Mouse (Mus musculus): ENCODE results near the gene Phyh. TPM values are rescaled to one million over a fixed set of nuclear protein-coding genes. Genes with fewer than 3 reads are reported as not detected.

The Phyh gene
- polyA plus RNA-seq, 1 experiment, result 0.13 TPM

DNA sequence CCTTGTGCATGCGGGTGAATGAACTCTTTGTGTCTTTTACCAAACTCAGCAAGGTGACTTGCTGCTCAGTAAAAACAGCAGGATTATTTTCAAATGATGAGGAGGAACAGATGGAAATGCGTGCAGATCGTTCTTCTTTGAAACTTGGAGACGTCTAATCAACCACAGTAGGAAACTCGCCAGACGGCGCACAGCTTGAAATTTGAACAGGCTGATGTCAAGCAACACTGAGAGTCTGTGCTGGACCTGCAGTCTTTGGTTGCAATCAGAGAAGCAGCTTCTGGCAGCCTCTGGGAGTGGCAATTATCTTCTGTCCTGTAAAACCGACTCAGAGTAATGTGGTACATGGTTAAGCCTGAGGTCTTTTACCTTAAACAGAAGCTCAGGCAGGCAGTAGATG is 59.3 kb downstream of the Phyh start:
- Histone ChIP-seq H3K27me3 (ENCODE audit: control insufficient read depth) (no peaks in the 10 kb centered on the region), H3K4me1 (ENCODE audit: control insufficient read depth) (no peaks in the 10 kb centered on the region), H3K36me3 (ENCODE audit: control insufficient read depth) (no peaks in the 10 kb centered on the region), H3K9me3 (ENCODE audit: control insufficient read depth, low read length) (no peaks in the 10 kb centered on the region), H3K4me3 (replicated peaks) (no peak overlapping the region)
- no peak for TF ChIP-seq GATA1 (IDR thresholded peaks at IDR 0.05; ENCODE audit: low read length)
- TF ChIP-seq TAL1 (IDR thresholded peaks at IDR 0.05; ENCODE audit: low read length), result no peak

DNA sequence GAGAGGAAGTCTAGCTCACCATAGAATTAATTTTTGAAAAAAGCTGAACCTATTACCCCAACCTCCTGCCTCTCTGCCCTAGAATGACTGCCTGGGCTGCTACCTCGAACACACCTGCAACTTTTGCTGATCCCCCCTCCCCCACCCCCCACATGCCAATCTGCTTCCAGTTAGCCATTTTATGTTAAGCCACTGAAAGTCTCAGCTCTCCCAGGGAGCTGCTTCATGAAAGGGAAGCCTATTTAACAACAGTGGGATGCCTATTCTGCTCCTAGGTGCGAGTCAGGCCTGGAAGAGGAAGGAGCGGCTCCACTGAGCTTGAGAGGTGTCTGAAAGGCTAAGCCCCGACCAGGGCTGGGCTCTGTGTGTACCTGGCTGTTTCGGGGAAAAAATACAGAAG is 65.2 kb downstream of the Phyh start:
- no peaks in the 10 kb centered on the region for H3K27me3 ChIP-seq (ENCODE audit: control insufficient read depth)
- TF ChIP-seq TAL1 (IDR thresholded peaks at IDR 0.05; ENCODE audit: low read length) (no peak), GATA1 (IDR thresholded peaks at IDR 0.05; ENCODE audit: low read length) (no peak)
- no peaks in the 10 kb centered on the region for H3K4me1 ChIP-seq (ENCODE audit: control insufficient read depth)
- peaks cover 9% of the 10 kb centered on the region for H3K36me3 ChIP-seq (ENCODE audit: control insufficient read depth)
- no peaks in the 10 kb centered on the region for H3K9me3 ChIP-seq (ENCODE audit: control insufficient read depth, low read length)
- H3K4me3 ChIP-seq (replicated peaks), result no peak overlapping the region

DNA sequence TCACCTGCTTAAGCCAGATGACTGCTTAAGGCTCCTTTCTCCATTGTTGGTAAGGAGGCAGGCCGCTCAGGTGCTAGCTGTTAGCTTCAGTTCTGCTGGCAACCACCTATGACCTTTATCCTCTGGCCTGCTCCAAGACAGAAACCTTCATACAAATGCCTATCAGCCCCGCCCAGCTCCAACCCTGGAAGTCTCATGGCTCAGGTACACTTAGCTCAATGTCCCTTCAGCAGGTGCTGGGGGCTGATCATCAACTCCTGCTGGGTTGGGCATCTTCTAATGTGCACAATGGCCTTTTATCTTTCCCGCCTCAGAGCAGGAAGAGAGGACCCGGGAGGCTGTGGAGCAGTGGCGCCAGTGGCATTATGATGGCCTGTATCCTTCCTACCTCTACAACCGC is 66.2 kb downstream of the Phyh start:
- H3K4me1 ChIP-seq (ENCODE audit: control insufficient read depth), result no peaks in the 10 kb centered on the region
- H3K9me3 ChIP-seq (ENCODE audit: control insufficient read depth, low read length), result no peaks in the 10 kb centered on the region
- H3K27me3 ChIP-seq (ENCODE audit: control insufficient read depth), result no peaks in the 10 kb centered on the region
- H3K4me3 ChIP-seq (replicated peaks), result no peak overlapping the region
- peaks cover 18% of the 10 kb centered on the region for H3K36me3 ChIP-seq (ENCODE audit: control insufficient read depth)
- no peak for TF ChIP-seq GATA1 (IDR thresholded peaks at IDR 0.05; ENCODE audit: low read length)
- TF ChIP-seq TAL1 (IDR thresholded peaks at IDR 0.05; ENCODE audit: low read length), result no peak

DNA sequence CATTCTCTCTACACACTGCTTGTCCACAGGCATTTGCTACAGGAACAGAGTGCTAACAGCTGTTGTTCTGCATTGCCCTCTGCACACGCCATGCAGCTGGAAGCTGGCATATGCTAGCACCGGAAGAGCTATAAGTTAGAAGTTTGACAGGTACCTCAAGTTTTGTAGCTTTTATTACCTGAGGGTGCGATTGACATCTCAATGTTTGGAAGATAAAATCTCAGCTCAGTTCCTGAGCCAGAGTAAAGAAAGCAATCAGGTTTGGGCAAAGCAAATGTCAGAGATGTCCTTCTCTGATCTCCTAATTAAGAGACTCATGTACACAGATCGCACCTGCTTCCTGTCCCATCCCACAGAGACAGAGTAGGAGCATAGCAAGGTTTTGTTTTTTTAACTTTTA is 68.0 kb downstream of the Phyh start:
- TF ChIP-seq TAL1 (IDR thresholded peaks at IDR 0.05; ENCODE audit: low read length), result no peak
- no peak for TF ChIP-seq GATA1 (IDR thresholded peaks at IDR 0.05; ENCODE audit: low read length)
- no peaks in the 10 kb centered on the region for H3K9me3 ChIP-seq (ENCODE audit: control insufficient read depth, low read length)
- no peaks in the 10 kb centered on the region for H3K4me1 ChIP-seq (ENCODE audit: control insufficient read depth)
- peaks cover 35% of the 10 kb centered on the region for H3K36me3 ChIP-seq (ENCODE audit: control insufficient read depth)
- H3K4me3 ChIP-seq (replicated peaks), result no peak overlapping the region
- no peaks in the 10 kb centered on the region for H3K27me3 ChIP-seq (ENCODE audit: control insufficient read depth)

DNA sequence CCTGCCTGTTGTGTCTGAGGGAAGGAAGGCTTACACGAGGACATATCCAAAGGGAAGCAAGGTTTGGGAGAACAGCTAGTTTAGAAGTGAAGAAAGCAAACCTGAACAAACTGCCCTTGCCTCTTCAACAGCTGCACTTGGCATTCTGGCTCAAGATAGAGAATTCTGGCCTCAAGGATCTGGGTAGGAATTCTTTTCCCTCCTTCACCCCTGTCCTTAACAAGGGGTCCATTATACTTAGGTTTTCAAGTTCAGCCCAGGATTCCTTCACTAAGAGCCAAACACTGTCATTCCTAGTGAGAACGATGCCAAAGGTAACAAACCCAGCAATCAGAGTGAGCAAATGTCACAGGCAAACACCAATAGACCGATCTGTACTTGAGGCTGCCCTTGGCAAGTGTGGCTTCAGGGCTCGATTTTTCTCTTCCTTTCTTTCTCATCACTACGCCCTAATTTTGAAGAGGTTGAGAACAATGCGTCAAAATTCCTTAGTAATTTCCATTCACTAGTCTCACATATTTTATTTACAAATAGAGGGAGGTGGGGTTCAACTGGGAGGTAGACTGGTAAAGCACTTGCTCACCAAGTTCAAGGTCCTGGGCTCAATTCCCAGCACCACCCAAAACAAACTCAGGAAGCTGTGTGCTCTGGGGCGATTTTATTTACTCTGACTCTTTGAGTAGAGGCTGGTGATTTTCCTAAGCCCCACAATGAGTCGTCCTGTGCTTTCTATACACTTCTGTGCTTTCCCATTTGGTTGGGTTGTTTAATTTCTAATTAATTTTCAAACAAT is 68.8 kb downstream of the Phyh start:
- H3K27me3 ChIP-seq (ENCODE audit: control insufficient read depth), result no peaks in the 10 kb centered on the region
- no peak overlapping the region for H3K4me3 ChIP-seq (replicated peaks)
- H3K4me1 ChIP-seq (ENCODE audit: control insufficient read depth), result no peaks in the 10 kb centered on the region; the same call in 1 of the 2 replicates
- peaks cover 43% of the 10 kb centered on the region for H3K36me3 ChIP-seq (ENCODE audit: control insufficient read depth)
- TF ChIP-seq GATA1 (IDR thresholded peaks at IDR 0.05; ENCODE audit: low read length), result no peak
- no peak for TF ChIP-seq TAL1 (IDR thresholded peaks at IDR 0.05; ENCODE audit: low read length)
- no peaks in the 10 kb centered on the region for H3K9me3 ChIP-seq (ENCODE audit: control insufficient read depth, low read length)

Other genes with a start within 250 kb of the Phyh start
- not detected in 2 replicates for gene Bend7, start 201.2 kb upstream of the Phyh start, polyA plus RNA-seq (2012)
- gene Sephs1, start 37.5 kb upstream of the Phyh start, polyA plus RNA-seq (2012), result 0.55 and 0.81 TPM in 2 replicates
- not detected in 2 replicates for gene Ucma, start 57.1 kb downstream of the Phyh start, polyA plus RNA-seq (2012)
- 2.0 and 3.5 TPM in 2 replicates for gene Mcm10, start 93.8 kb downstream of the Phyh start, polyA plus RNA-seq (2012)
- 1.8 and 2.2 TPM in 2 replicates for gene Optn, start 145.0 kb downstream of the Phyh start, polyA plus RNA-seq (2012)
- gene Ccdc3, start 218.8 kb downstream of the Phyh start, polyA plus RNA-seq (2012), result 0.02 TPM in 1 of 2 replicates, not detected in the other

All from erythroblast, embryonic 14.5 days (primary cell).